Mouse (Mus musculus) liver, embryonic 14.5 days (tissue): ENCODE measurements at regions not wholly inside any gene's neighbourhood (a gene's known extent, or its start where the extent isn't known, plus 50 kb on each side); places are given as distances from the start of the nearest gene placed in this dataset.

ENCODE experiments used
- CTCF ChIP-seq: IDR thresholded peaks from 2 replicates; pipeline ENCODE4 v1.5.1; 2016; ENCODE audit warnings: antibody characterized with exemption, low read depth, control low read depth
- EP300 ChIP-seq: IDR thresholded peaks from 2 replicates; pipeline ENCODE4 v1.6.1; 2016; ENCODE audit warnings: antibody characterized with exemption, low read depth

DNA sequence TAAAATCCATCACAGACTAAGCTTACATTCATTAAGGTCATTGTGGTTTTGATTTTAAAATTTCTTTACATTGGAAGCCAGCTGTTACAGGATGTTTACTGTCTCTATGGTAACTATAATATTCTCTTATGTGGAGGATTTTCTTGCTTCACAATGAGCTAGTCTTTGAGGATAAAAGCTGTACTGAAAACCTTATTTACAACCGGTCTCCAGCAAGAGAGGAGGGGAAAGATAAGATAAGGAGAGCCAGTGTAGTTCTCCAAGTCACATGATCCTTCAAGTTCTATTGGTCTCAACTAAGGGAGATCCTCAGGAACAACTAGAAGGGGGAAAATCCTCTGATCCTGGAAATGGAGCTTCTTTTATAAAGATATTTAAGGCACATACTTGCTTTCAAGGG is 309.2 kb upstream of the Gm11114 start:
- TF ChIP-seq EP300 (no peak), CTCF (no peak)
